Mouse (Mus musculus) B cell, adult 2 months (primary cell): ENCODE results near the gene Rad51b.

Experiments
- DNase-seq, 2 experiments: peaks; one replicate each; pipeline ENCODE4 v3.0.0; 2022

Gene Rad51b

DNA sequence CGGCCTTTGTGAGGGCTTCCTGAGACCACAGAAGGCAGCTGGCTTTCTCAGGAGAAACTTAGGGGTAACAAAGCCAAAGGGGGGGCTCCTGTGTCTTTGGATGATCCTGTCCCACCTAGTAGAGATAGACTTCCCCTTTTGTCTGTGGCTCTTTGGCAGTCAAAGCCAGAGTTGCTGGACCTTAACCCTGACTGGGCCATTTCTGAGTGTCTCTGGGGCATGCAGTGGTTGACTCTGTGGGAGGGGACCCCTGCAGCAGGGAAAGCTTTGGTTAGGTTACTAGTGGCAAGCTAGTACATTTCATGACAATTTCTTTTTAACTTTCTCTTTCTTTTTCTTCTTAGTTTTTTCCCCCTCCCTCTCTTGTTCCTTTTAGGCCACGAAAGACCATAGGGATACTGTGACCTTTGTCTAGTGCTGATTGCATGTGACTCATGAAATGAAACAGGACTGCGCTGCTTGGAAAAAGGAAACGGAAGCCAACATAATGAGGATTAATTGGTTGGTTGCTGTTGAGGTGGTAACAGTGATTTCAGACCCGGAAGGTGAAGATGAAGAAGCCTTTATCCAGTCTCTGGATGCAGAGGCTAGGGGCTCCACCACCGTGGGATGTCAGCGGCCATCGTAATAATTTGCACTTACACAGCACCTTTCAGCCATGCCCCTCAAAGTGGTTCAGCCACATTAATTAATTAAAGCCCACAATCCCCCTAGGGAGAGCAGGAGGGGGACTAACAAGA lies 516.7 kb downstream of the Rad51b start:
- DNase-seq = peak; percentile 35 to 52

- DNase-seq = no peak
These were observed 517.4 kb downstream of the Rad51b start for GRCm38 (mm10) chr12:79814312-79815091.

DNA sequence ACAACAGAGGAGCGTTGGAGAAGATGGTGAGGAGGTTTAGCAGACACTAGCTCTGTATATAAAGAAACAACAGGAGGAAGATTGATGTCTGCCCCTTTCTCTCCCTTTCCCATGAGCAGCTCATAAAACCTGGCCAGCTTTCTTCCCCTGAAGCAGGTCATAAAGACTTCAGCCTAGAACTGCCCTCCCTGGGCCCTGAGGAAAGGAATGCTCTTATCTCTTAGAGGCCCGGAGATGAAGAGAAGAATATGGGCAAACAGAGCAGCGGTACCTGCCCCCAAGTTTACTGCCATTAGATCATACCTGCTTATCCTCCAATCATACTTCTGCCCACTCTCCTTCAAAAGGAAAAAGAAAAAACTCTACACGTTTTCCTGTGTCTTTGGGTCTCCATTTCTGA lies 519.2 kb downstream of the Rad51b start:
- no peak for DNase-seq

DNA sequence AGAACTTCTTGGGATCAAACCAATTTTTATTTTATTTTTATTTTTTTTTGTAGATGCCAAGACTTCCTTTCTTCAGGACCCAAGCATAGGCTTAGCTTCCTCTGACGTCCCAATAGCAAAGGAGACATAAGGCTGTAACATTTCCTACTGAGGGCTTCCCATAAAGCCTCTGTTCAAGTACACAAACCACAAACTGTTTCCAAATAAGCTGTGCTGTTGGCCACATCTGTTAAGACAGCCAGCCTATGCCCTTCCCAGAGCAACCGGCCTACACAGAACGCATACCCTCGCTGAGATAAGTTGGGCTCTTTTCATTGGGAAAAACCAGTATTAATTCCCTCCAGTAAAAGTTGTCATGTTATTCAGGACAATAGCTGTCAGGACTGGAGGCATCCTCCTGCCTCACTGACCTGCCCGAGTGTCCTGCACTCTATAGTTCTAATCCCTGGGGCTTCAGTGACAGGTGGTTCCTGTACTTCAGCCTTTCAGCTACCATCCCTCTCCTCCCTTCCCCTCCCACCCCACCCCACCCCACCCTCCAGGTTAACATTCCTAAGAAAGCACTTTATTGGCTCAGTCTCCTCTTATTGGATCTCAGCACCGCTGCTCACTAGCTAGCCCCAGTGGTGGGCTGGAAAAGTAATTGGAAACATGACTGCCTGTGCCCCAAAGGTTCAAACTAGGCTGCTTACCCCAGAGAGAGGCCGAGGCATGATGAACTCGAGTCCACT lies 523.3 kb downstream of the Rad51b start:
- DNase-seq = no peak

- DNase-seq = no peak
These were observed 524.8 kb downstream of the Rad51b start for GRCm38 (mm10) chr12:79821901-79822300.

DNA sequence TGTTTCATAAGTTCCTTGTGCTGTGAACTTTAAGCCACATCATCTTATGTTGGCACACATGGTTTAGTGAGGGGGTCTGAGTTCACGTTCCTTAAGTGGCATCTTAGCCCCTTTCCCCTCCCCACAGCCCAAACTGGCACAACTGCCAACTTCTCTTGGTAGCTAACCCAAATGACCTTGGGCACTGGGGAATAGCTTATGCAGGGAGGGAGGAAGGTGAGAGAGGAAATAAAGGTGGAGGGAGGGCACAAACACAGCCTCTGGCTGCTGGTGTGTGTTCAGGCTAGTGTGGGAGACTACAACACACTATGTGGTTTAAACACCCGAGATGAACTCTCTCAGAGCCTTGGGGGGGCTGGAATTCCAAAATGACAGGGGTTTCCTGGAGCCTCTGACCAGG lies 525.3 kb downstream of the Rad51b start:
- DNase-seq = no peak

DNA sequence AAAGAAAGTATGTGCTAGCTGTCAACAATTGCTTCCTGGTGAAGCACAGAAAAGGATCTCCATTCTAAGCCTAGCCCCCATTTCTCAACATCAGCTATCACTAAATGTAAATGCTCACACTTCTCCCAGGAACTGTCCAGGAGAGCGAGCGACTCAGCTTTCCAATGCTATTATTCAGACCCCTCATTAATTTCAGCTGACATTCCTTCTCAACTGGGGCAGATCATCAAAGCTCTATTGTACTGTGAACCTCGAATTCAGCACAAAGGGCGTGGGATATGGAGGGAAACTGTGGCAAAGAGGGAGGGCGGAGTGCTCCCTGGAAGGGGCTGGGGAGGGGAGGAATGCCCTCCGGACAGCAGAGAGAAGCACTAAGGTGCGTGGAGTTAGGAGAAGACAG lies 528.8 kb downstream of the Rad51b start:
- no peak for DNase-seq

- DNase-seq = no peak
These were observed 530.2 kb downstream of the Rad51b start for GRCm38 (mm10) chr12:79827233-79827692.

GRCm38 (mm10) chr12:79827735-79828134 lies 530.7 kb downstream of the Rad51b start:
- DNase-seq = no peak

- no peak for DNase-seq
These were observed 533.6 kb downstream of the Rad51b start for GRCm38 (mm10) chr12:79830686-79831085.

- no peak for DNase-seq
These were observed 535.5 kb downstream of the Rad51b start for GRCm38 (mm10) chr12:79832611-79833010.

DNA sequence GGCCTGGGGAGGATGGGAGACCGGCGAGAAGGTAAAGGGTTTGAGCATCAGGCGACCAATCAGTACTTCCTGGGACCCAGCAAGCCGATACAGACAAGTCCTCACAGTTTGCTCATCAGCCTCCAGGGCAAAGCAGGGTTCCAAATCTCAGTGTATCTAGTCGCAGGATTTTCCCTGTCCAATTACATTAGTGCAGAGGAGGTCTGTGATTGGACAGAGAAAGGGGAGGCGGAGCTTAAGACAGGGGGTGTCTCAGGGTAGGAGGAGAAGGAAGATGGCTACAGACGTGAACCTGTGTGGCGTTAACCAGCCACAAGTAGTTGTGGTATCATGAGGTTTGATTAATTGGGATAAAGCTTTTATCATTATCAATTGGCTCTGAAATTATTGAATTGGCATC lies 538.4 kb downstream of the Rad51b start:
- DNase-seq = no peak

DNA sequence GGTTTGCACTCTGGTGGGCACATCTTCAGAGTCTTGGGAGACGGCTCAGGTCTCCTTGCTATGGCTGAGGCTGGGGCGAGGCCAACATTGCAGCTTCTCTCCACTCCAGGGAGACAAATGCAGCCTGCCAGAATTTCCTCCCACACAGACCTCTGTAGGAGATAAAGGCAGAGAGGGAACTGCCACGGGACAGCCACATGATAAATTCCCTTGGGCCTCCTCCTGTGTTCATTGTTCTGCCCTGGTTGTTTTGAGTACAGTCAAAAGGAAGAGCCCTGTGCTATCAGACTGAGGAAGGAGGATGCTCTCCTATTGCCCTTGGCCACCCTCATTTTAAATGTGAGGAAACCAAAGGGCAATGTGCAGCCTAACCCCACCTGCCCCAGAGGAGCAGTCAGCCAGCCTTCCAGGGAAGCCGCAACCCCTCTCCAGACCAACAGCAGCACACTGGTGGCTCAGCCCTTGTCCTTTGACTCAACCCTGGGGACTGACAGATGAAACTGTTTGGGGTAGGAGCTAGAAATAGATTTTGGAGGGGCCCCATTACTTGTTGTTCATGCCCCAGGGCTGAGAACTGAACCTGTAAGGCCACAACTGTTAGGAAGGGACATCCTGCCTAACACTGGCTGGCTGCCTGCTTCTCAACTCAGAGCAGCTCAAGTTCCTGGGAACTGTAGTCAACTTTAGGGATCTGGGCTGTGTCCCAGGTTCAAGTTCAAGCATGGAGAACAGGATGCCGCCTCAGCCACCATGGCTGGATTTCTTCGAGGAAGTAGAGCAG lies 541.3 kb downstream of the Rad51b start:
- peak; percentile 49 to 55 for DNase-seq

DNA sequence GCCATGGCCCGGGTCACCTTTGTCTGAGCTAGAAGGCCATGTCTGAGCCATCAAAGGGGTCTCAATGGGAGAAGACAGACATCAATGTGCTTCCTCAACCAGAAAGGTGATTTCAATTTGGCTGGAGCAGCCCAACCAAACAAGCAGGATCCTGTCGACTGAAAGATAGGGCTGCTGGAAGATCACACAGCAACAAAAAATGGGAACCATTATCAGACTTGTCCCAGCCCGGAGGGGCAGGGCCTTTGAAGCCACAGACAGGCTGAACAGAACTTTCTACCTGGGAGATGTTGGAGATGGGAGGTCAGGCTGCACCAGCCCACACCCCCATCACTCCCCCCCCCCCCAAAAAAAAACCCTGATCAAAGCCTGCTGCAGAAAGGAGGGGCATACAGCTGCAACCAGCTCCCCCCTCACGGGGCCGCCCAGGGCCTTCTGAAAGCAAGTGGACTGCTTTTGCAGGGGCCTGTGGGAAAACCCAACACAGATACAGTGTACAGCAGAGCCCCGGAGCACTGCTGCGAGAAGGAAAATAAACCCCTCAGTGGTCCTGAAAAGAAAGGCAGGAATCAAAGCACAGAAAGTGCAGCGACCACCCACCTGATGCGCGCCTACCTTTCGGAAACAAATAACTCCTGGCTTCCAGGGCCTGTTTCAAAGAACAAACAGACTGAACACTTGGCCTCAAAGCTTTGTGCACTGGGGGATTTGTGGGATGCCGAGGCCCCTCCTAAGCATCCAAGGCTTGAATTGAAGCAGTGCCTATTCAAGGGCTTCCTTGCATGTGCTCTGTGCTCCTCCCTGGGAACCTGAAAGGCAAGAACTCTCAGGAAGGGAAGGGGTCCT lies 542.2 kb downstream of the Rad51b start:
- DNase-seq = no peak

DNA sequence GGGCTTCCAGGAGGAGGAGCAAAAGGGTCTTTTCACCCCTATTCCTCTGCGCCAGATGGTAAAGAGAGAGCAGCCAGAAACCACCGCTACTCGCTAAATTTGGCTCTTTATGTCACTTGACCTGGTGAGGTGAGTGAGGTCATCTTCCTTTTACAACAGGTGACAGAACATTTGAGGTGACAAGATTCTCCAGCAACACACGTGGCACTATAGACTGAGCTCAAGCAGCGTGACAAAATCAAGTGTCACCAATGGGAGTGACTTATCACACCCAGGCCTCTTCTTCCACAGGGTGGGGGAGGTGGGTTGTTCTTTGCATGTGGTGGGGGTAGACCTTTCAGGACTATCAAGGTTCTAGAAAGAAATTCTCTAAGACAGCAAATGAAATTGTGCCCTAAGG lies 543.4 kb downstream of the Rad51b start:
- DNase-seq = peak; percentile 67 to 73

- DNase-seq = peak; percentile 67 to 68
These were observed 544.2 kb downstream of the Rad51b start for GRCm38 (mm10) chr12:79841248-79841647.

GRCm38 (mm10) chr12:79842319-79842718 lies 545.2 kb downstream of the Rad51b start:
- DNase-seq = peak; percentile 50 to 57

- peak; percentile 27 to 28 for DNase-seq
These were observed 545.9 kb downstream of the Rad51b start for GRCm38 (mm10) chr12:79843002-79843401.

- peak; percentile 29 to 37 for DNase-seq
These were observed 546.4 kb downstream of the Rad51b start for GRCm38 (mm10) chr12:79843496-79843895.

- DNase-seq = no peak
These were observed 549.4 kb downstream of the Rad51b start for GRCm38 (mm10) chr12:79846247-79847151.

GRCm38 (mm10) chr12:79848539-79848938 lies 551.5 kb downstream of the Rad51b start:
- DNase-seq = no peak
